Mouse (Mus musculus): ENCODE data around the gene St5.

St5 gene

GRCm38 (mm10) chr7:109641102-109641501 lies 62.3 kb downstream of the St5 start:
- DNase-seq (ENCODE audit: low spot score in 2 of 2), result no peak

DNA sequence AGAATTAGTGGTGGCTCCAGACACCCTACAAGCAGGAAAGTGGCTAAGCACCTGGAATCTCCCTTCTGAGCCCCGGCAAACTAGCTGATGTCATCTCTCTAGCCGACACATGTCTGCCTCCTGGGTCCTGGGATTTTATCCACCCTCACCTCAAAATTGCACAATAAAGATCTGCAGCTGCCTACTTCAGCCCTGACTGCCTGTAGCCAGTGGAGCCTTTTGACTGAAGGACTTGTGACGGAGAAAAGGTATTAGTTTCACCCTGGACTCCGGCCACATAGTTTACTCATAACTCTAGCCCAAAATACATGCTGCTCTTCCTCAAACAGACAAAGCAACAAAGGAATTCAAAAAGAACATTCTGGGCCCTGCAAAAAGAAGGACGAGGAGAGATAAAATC lies 66.0 kb downstream of the St5 start:
- DNase-seq (ENCODE audit: low spot score in 2 of 2), result no peak

DNA sequence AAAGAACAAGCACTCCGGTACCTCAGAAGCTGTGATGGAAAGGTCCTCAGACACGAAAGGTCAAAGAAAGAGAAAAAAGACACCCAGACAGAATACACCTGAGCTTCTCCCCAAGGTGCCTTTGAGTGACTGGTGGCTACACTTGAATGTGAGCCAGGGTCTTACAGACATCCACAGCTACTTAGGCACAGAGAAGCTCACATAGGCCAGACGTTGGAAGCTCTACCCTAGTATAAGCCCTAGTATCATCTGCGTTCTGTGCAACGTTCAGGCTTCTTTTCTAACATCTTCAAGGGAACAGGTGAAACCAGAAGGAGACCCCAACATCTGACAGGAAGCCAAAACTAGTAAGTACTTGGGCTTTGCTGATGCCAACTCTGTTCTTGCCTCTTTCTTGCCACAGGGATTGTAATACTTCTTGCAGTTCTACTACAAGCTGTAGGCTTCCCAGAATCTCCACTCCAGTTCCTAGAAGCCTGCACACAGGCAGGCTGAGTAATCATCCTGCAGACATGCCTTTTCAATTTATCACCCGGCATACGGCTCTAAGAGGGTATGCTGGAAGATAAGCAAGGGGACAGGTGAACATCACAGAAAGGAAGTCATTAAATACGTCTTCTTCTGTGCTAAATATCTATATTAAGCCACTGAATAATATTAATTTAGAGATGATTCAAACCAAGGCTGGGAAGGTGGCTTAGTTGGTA lies 67.2 kb downstream of the St5 start:
- DNase-seq (ENCODE audit: low spot score in 2 of 2), result no peak

- DNase-seq (ENCODE audit: low spot score in 2 of 2), result no peak
Observed at GRCm38 (mm10) chr7:109633404-109634085, 69.9 kb downstream of the St5 start.

GRCm38 (mm10) chr7:109631330-109631729 lies 72.1 kb downstream of the St5 start:
- no peak for DNase-seq (ENCODE audit: low spot score in 2 of 2)

- no peak for DNase-seq (ENCODE audit: low spot score in 2 of 2)
Observed at GRCm38 (mm10) chr7:109629871-109630778, 73.3 kb downstream of the St5 start.

- no peak for DNase-seq (ENCODE audit: low spot score in 2 of 2)
Observed at GRCm38 (mm10) chr7:109628935-109629609, 74.3 kb downstream of the St5 start.

DNA sequence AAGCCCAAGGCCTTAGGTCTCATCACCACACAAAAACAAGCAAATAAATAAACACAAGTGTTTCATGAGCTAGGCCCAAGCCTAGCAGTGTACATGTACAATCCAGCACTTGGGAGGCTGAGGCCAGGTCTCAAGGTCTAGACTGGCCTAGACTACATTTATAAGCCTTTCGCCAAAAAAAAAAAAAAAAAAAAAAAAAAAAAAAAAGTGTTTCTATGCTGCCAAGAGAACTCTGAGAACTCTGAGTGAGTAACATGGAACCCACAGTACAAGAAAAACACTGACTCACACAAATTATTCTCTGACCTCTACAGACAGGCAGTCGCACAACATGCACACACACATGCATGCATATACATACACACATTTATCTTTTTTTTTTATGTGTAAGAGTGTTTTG lies 75.6 kb downstream of the St5 start:
- no peak for DNase-seq (ENCODE audit: low spot score in 2 of 2)

GRCm38 (mm10) chr7:109622234-109622838 lies 81.1 kb downstream of the St5 start:
- DNase-seq (ENCODE audit: low spot score in 2 of 2), result no peak

GRCm38 (mm10) chr7:109620967-109621366 lies 82.4 kb downstream of the St5 start:
- no peak for DNase-seq (ENCODE audit: low spot score in 2 of 2)

GRCm38 (mm10) chr7:109620288-109620687 lies 83.1 kb downstream of the St5 start:
- no peak for DNase-seq (ENCODE audit: low spot score in 2 of 2)

GRCm38 (mm10) chr7:109618721-109619120 lies 84.7 kb downstream of the St5 start:
- peak; percentile 53 to 74 for DNase-seq (ENCODE audit: low spot score in 2 of 2)

- no peak for DNase-seq (ENCODE audit: low spot score in 2 of 2)
Observed at GRCm38 (mm10) chr7:109617838-109618237, 85.6 kb downstream of the St5 start.

DNA sequence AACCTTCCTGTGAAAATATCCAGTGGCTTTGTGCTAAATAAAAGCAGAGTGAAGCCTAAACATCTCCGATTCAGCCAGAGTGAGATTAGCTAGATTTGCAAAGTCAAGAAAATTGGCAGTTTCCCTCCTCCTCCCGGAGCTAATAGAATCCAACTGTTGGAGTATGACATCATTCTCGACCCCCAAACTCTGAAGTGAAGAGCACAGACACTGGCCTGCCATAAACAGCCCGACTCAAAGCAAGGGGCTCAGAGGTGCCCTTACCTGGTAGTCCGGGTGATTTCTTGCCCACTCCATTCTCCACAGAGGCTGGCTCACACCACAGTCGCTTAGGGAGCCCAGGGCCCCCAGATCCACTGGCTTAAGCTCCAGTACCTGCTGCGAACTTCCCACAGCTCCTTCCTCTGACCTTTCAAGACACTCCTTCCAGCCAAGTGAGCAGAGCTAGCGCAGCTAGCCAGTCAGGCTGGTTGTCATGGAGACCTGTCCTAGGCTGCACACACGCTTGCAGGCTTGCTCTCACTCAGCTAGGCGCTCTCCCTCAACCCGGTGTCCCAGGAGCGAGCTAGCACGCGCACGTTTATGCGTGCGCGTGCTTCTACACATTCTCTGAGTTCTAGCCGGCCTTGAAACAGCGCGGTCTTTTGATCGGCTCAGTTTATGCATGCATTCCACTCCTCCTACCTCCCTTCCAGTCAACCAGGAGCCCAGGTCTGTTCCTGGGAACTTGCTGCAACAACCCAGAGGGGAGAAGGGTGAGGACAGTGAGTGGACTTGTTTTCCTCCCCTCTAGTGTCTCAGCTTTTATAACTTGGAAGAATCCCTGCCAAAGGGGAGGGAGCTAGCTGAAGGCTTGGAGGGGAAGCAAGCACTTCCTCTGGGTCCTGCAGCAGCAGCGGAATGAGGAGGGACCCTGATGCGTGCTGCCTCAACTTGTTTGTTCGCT lies 87.1 kb downstream of the St5 start:
- DNase-seq (ENCODE audit: low spot score in 2 of 2), result peak; percentile 54 to 78

DNA sequence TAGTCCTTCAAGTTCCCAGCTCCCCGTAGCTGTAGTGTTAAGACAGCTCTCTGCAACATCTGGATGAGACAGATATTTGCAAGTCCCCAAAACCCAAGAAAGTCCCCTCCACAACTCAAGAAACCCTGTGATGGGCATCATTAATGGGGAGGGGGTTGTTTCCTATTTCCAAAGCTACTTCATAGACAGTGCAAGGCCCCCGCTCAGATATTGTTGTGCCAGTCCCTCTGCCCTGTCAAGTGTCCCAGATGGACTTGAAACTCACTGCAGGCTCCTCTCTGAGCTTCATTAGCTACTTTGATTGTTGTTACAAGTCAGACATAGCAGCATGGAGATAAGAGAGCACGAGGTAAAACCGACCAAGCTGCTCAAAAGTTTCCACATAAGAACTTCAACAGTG lies 87.8 kb downstream of the St5 start:
- DNase-seq (ENCODE audit: low spot score in 2 of 2), result no peak

DNA sequence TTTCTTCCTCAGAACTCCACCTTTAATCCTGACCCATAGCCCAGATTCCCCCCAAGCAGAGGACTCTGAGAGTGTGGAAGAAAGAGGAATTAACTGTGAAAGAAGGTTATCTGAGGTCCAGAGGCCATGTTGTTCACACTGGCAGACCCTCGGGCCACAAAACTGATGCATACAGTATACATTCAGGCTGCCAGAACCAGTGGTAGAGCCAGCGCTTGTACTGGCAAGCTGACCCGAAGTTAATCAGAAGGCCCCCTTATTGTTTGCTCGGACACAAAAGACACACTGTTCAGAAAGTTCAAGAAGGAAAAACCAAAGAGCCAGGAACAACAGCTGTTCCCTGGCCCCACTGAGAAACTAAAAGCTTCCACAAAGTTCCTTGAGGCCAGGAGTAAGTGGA lies 88.5 kb downstream of the St5 start:
- DNase-seq (ENCODE audit: low spot score in 2 of 2), result no peak

- no peak for DNase-seq (ENCODE audit: low spot score in 2 of 2)
Observed at GRCm38 (mm10) chr7:109613531-109614021, 89.8 kb downstream of the St5 start.

DNA sequence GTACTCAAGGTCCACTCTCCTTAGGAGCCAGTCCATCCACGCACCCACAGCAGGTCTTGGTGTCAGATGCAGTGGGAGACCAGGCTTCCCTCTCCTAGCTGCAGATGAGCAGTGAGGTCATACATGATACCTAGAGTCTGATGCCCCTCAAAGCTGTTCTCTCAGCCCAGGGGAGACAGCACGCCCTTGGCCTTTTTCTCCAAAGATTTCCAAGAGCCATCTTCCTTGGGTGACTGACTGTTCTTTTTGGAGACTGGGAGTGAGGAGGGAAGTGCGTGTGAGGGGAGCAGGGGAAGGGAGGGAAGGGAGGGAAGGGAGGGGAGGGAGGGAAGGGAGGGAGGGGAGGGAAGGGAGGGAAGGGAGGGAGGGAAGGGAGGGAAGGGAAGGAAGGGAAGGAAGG lies 90.4 kb downstream of the St5 start:
- DNase-seq (ENCODE audit: low spot score in 2 of 2), result no peak

- DNase-seq (ENCODE audit: low spot score in 2 of 2), result no peak
Observed at GRCm38 (mm10) chr7:109612531-109612930, 90.9 kb downstream of the St5 start.

DNA sequence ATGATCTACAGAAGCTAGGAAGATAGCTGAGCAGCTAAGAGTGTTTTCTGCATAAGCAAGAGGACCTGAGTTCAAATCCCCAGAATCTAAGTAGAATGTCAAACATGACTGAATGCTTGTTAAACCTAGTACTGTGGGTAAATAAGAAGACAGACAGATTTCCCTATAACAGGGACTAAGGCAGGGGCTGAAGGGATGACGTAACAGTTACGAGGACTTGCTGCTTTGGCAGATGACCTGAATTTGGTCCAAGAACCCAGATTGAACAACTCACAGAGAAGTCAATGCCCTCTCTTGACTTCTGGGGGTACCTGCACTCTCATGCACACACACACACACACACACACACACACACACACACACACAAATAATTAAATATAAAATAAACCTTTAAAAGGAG lies 93.1 kb downstream of the St5 start:
- no peak for DNase-seq (ENCODE audit: low spot score in 2 of 2)
